Mouse (Mus musculus): ENCODE measurements around the gene Pld2.
"Not testable (repeated sequence)": the region's sequence is repeated elsewhere in the genome, so short reads cannot be mapped to it uniquely, and the experiment has no call there.

DNA sequence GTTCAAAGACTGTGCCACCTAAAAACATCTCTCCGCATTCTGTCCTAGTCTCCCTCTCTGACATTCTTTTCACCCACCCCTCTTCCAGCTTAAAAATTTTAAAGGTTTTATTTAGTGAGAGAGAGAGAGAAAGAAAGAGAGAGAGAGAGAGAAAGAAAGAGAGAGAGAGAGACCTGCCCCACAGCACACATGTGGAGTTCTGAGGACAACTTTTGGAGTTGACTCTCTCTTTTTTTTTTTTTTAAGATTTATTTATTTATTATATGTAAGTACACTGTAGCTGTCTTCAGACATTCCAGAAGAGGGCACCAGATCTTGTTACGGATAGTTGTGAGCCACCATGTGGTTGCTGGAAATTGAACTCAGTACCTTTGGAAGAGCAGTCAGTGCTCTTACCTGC lies 8.8 kb upstream of the Pld2 start:
- not testable (repeated sequence) for TF ChIP-seq POLR2A (IDR thresholded peaks at IDR 0.05; ENCODE audit: low read depth, low read length); CTCF (IDR thresholded peaks at IDR 0.05; ENCODE audit: extremely low read depth, insufficient read depth, insufficient read length, insufficient replicate concordance)
